Comparison of ENCODE assay signal across 12 mouse cellular contexts in the genomic region with DNA sequence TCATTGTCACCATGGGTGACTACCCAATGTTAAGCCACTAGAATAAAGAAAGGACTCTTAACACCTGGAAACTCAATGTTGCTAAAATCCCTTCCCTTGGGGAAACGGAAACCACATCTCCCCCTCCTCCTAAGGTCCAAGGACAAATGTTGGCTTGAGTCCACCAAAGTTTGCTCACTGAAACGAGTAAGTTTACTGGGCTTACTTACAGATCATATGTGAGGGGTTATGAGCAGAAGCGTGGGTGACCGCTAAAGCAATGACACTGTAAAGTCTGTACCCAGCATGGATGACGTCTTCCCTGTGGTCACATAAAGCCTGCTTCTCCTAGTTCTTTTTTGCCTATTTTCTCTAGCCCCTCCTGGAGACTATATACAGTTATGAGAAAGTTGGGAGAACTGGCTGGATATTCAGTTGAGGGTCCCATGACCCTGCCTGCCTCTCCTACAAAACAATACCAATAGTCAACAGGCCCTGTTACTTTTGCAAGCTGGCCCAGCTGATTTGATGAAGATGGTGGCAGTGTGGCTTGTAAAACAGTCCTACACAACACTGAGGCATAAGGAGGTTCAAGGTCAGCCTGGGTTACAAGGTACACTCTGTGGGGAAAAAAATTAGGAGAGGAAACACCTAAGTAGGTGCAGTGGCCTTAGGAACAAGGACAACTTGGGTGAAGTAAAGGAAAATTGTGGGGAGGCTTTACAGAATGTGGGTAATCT. TPM values are rescaled to one million over a fixed set of nuclear protein-coding genes. Genes with fewer than 3 reads are reported as not detected.
DNase-seq lines count a peak whose midpoint lies in the region; ATAC-seq and TF ChIP-seq lines count a peak whose summit lies in the region.
"Had no signal": no experiment of that assay in that cellular context is flagged by ENCODE, and none has a peak within 500 bp of the region (broad histone marks: within the 10 kb centered on the region; RNA-seq: fewer than 3 reads in every experiment).

No protein-coding gene starts in this region.

- H3K9ac ChIP-seq in lung, postnatal 0 days (replicated peaks; ENCODE audit: low read depth), result no peak overlapping the region
- H3K9ac ChIP-seq in intestine, embryonic 16.5 days (ENCODE audit: low read depth, low read length), result no peak overlapping the region
- no peak overlapping the region for H3K9ac ChIP-seq in stomach, postnatal 0 days (ENCODE audit: low read length)
- H3K9ac ChIP-seq: hindbrain, embryonic 13.5 days; midbrain, embryonic 13.5 days; neural tube, embryonic 12.5 days had no signal

- H3K9me3 ChIP-seq in lung, postnatal 0 days (ENCODE audit: low read length), result no peaks in the 10 kb centered on the region
- no peaks in the 10 kb centered on the region for H3K9me3 ChIP-seq in intestine, embryonic 16.5 days (ENCODE audit: control insufficient read depth, low read length)
- no peaks in the 10 kb centered on the region for H3K9me3 ChIP-seq in stomach, postnatal 0 days (ENCODE audit: control insufficient read depth, low read length)
- H3K9me3 ChIP-seq: hindbrain, embryonic 13.5 days; midbrain, embryonic 13.5 days; neural tube, embryonic 12.5 days had no signal

- H3K27ac ChIP-seq in gastrocnemius, adult 2 months, result peak overlapping the region; percentile 24
- H3K27ac ChIP-seq in lung, postnatal 0 days (ENCODE audit: low read length), result no peak overlapping the region
- no peak overlapping the region for H3K27ac ChIP-seq in intestine, embryonic 16.5 days (ENCODE audit: low read length)
- H3K27ac ChIP-seq in stomach, postnatal 0 days (replicated peaks), result no peak overlapping the region
- H3K27ac ChIP-seq: hindbrain, embryonic 13.5 days; midbrain, embryonic 13.5 days; neural tube, embryonic 12.5 days had no signal

- no peak overlapping the region for H3K4me2 ChIP-seq in lung, postnatal 0 days (replicated peaks; ENCODE audit: low read depth, low read length)
- no peak overlapping the region for H3K4me2 ChIP-seq in intestine, embryonic 16.5 days (ENCODE audit: low read depth, low read length)
- H3K4me2 ChIP-seq in stomach, postnatal 0 days (replicated peaks; ENCODE audit: low read depth), result no peak overlapping the region
- H3K4me2 ChIP-seq: hindbrain, embryonic 13.5 days; midbrain, embryonic 13.5 days; neural tube, embryonic 12.5 days had no signal

- intact Hi-C loops in gastrocnemius, adult 2 months (cut with DNase I), result loop anchor here (5.0 kb wide), 1 partner anchor 80 kb away; no protein-coding TSS in a partner anchor

- WGBS in lung, postnatal 0 days, result 53% methylated on average over 5 of the region's 5 CpGs
- WGBS in intestine, embryonic 16.5 days, result 67% methylated on average over 5 of the region's 5 CpGs
- 57% methylated on average over 5 of the region's 5 CpGs for WGBS in stomach, postnatal 0 days

- no peaks in the 10 kb centered on the region for H3K27me3 ChIP-seq in lung, postnatal 0 days (replicated peaks; ENCODE audit: insufficient read depth, low read length)
- H3K27me3 ChIP-seq in intestine, embryonic 16.5 days (replicated peaks; ENCODE audit: control insufficient read depth, insufficient read depth, low read length), result no peaks in the 10 kb centered on the region
- no peaks in the 10 kb centered on the region for H3K27me3 ChIP-seq in stomach, postnatal 0 days (ENCODE audit: control insufficient read depth, insufficient read depth, low read length)
- H3K27me3 ChIP-seq: hindbrain, embryonic 13.5 days; midbrain, embryonic 13.5 days; neural tube, embryonic 12.5 days had no signal

- H3K4me1 ChIP-seq in lung, postnatal 0 days (ENCODE audit: insufficient read depth, low read depth, low read length), result no peaks in the 10 kb centered on the region
- H3K4me1 ChIP-seq in intestine, embryonic 16.5 days (ENCODE audit: control insufficient read depth, insufficient read depth, low read length), result peaks cover 8% of the 10 kb centered on the region; the same call in 1 of the 2 replicates
- H3K4me1 ChIP-seq in stomach, postnatal 0 days (replicated peaks; ENCODE audit: control insufficient read depth, insufficient read depth), result no peaks in the 10 kb centered on the region

- peak; percentile 5; the same call in 1 of the 2 replicates for ATAC-seq in lung, postnatal 0 days
- ATAC-seq in intestine, embryonic 16.5 days, result peak; percentile 11; the same call in 1 of the 2 replicates
- peak; percentile 40 for ATAC-seq in stomach, postnatal 0 days (ENCODE audit: low FRiP score, low TSS enrichment)

- TF ChIP-seq EP300 in lung, postnatal 0 days (IDR thresholded peaks at IDR 0.05), result no peak
- no peak for TF ChIP-seq EP300 in stomach, postnatal 0 days (optimal IDR thresholded peaks at IDR 0.05)

- TF ChIP-seq CTCF in gastrocnemius, adult 2 months (IDR thresholded peaks at IDR 0.05), result no peak
- no peak for TF ChIP-seq CTCF in lung, postnatal 0 days (IDR thresholded peaks at IDR 0.05)
- TF ChIP-seq CTCF in stomach, postnatal 0 days (IDR thresholded peaks at IDR 0.05; ENCODE audit: low read depth), result no peak

- peaks cover 11% of the 10 kb centered on the region; the same call in 1 of the 2 replicates for H3K36me3 ChIP-seq in lung, postnatal 0 days (ENCODE audit: insufficient read depth, low read length)
- H3K36me3 ChIP-seq in intestine, embryonic 16.5 days (ENCODE audit: control insufficient read depth, insufficient read depth, low read length), result peaks cover 8% of the 10 kb centered on the region
- peaks cover 7% of the 10 kb centered on the region for H3K36me3 ChIP-seq in stomach, postnatal 0 days (ENCODE audit: control insufficient read depth, insufficient read depth, low read length)

- no peak overlapping the region for H3K4me3 ChIP-seq in gastrocnemius, adult 2 months
- no peak overlapping the region for H3K4me3 ChIP-seq in lung, postnatal 0 days (ENCODE audit: low read depth, low read length)
- no peak overlapping the region for H3K4me3 ChIP-seq in intestine, embryonic 16.5 days (ENCODE audit: low read length)
- H3K4me3 ChIP-seq in stomach, postnatal 0 days (ENCODE audit: low read depth, low read length), result no peak overlapping the region
- H3K4me3 ChIP-seq: hindbrain, embryonic 13.5 days; midbrain, embryonic 13.5 days; neural tube, embryonic 12.5 days had no signal

- DNase-seq in gastrocnemius, adult 2 months, result no peak
- DNase-seq in gastrocnemius, postnatal 10 days, result no peak
- DNase-seq in lung, postnatal 0 days (ENCODE audit: low spot score), result no peak
- no peak for DNase-seq in lung, postnatal 25 days (ENCODE audit: low spot score)
- no peak for DNase-seq in stomach, postnatal 0 days (ENCODE audit: low spot score)
- no peak for DNase-seq in right cerebral cortex, adult 18-20 months
- no peak for DNase-seq in kidney, postnatal 14 days

RNA-seq across cellular contexts. Expression of gene Gm10382, which starts 7.0 kb away (rescaled TPM):
- total RNA-seq in gastrocnemius, adult 2 months (2021), result not detected
- total RNA-seq in gastrocnemius, postnatal 10 days (2021), result under 1 TPM; 0.19 to 0.36 TPM
- 0.63 and 0.77 TPM in 2 replicates for polyA plus RNA-seq in lung, postnatal 0 days (2015; fragmentation: Nextera tagmentation; extraction: Ambion mirVana)
- 0.18 and 0.24 TPM in 2 replicates for polyA plus RNA-seq in intestine, embryonic 16.5 days (2015; fragmentation: Nextera tagmentation; extraction: Ambion mirVana)
- polyA plus RNA-seq in stomach, postnatal 0 days (2015; fragmentation: Nextera tagmentation; extraction: Ambion mirVana), result 0.51 and 0.56 TPM in 2 replicates
- total RNA-seq: gastrocnemius, postnatal 4 days had no signal

RNA-seq across cellular contexts. Expression of gene Ubc, which starts 7.9 kb away (rescaled TPM):
- total RNA-seq in gastrocnemius, adult 2 months (2021), result 1,000 to 10,000 TPM; 1,479 to 2,293 TPM
- 100 to 1,000 TPM; 703 to 712 TPM for total RNA-seq in gastrocnemius, postnatal 10 days (2021)
- 751 and 865 TPM in 2 replicates for polyA plus RNA-seq in lung, postnatal 0 days (2015; fragmentation: Nextera tagmentation; extraction: Ambion mirVana)
- polyA plus RNA-seq in intestine, embryonic 16.5 days (2015; fragmentation: Nextera tagmentation; extraction: Ambion mirVana), result 897 and 920 TPM in 2 replicates
- 537 and 549 TPM in 2 replicates for polyA plus RNA-seq in stomach, postnatal 0 days (2015; fragmentation: Nextera tagmentation; extraction: Ambion mirVana)

RNA-seq across cellular contexts. Expression of gene Scarb1, which starts 41.2 kb away (rescaled TPM):
- total RNA-seq in gastrocnemius, adult 2 months (2021), result 10 to 100 TPM; 11.8 to 16.9 TPM
- total RNA-seq in gastrocnemius, postnatal 10 days (2021), result 10 to 100 TPM; 49.8 to 58.0 TPM
- polyA plus RNA-seq in lung, postnatal 0 days (2015; fragmentation: Nextera tagmentation; extraction: Ambion mirVana), result 54.9 and 64.9 TPM in 2 replicates
- 59.9 and 73.1 TPM in 2 replicates for polyA plus RNA-seq in intestine, embryonic 16.5 days (2015; fragmentation: Nextera tagmentation; extraction: Ambion mirVana)
- polyA plus RNA-seq in stomach, postnatal 0 days (2015; fragmentation: Nextera tagmentation; extraction: Ambion mirVana), result 30.1 and 31.8 TPM in 2 replicates

RNA-seq across cellular contexts. Expression of gene Dhx37, which starts 51.8 kb away (rescaled TPM):
- total RNA-seq in gastrocnemius, adult 2 months (2021), result 1 to 10 TPM; 4.3 to 4.4 TPM
- 1 to 10 TPM; 3.7 to 4.6 TPM for total RNA-seq in gastrocnemius, postnatal 10 days (2021)
- 4.3 and 5.9 TPM in 2 replicates for polyA plus RNA-seq in lung, postnatal 0 days (2015; fragmentation: Nextera tagmentation; extraction: Ambion mirVana)
- 8.3 and 10.2 TPM in 2 replicates for polyA plus RNA-seq in intestine, embryonic 16.5 days (2015; fragmentation: Nextera tagmentation; extraction: Ambion mirVana)
- polyA plus RNA-seq in stomach, postnatal 0 days (2015; fragmentation: Nextera tagmentation; extraction: Ambion mirVana), result 3.3 and 4.5 TPM in 2 replicates

RNA-seq across cellular contexts. Expression of gene Bri3bp, which starts 59.3 kb away (rescaled TPM):
- 1 to 10 TPM; 2.5 to 3.9 TPM for total RNA-seq in gastrocnemius, adult 2 months (2021)
- total RNA-seq in gastrocnemius, postnatal 10 days (2021), result 1 to 10 TPM; 7.6 to 8.0 TPM
- polyA plus RNA-seq in lung, postnatal 0 days (2015; fragmentation: Nextera tagmentation; extraction: Ambion mirVana), result 12.8 and 13.3 TPM in 2 replicates
- 58.2 and 58.3 TPM in 2 replicates for polyA plus RNA-seq in intestine, embryonic 16.5 days (2015; fragmentation: Nextera tagmentation; extraction: Ambion mirVana)
- 25.3 and 27.9 TPM in 2 replicates for polyA plus RNA-seq in stomach, postnatal 0 days (2015; fragmentation: Nextera tagmentation; extraction: Ambion mirVana)
